Mouse (Mus musculus): ENCODE data around the gene Cadm2. TPM values are rescaled to one million over a fixed set of nuclear protein-coding genes. Genes with fewer than 3 reads are reported as not detected.

The Cadm2 gene
- polyA plus RNA-seq, 1 experiment = 1.6 TPM

- no peak for DNase-seq
- TF ChIP-seq POLR2A (IDR thresholded peaks at IDR 0.05; ENCODE audit: borderline replicate concordance, extremely low read depth, low read depth, low read length) (no peak), CTCF (IDR thresholded peaks at IDR 0.05; ENCODE audit: insufficient read depth, low read length) (no peak)
- H3K4me3 ChIP-seq (replicated peaks; ENCODE audit: extremely low read depth, low read depth, low read length) = no peak overlapping the region
- WGBS = 64% methylated on average over 4 of the region's 4 CpGs
- H3K4me1 ChIP-seq (ENCODE audit: control insufficient read depth, insufficient read depth, low read length) = no peaks in the 10 kb centered on the region
These were observed 851.9 kb downstream of the Cadm2 start for GRCm38 (mm10) chr16:66768684-66769389.

GRCm38 (mm10) chr16:66761546-66762473 lies 858.9 kb downstream of the Cadm2 start:
- H3K4me1 ChIP-seq (ENCODE audit: control insufficient read depth, insufficient read depth, low read length) = no peaks in the 10 kb centered on the region
- TF ChIP-seq POLR2A (IDR thresholded peaks at IDR 0.05; ENCODE audit: borderline replicate concordance, extremely low read depth, low read depth, low read length) (no peak), CTCF (IDR thresholded peaks at IDR 0.05; ENCODE audit: insufficient read depth, low read length) (no peak)
- DNase-seq = no peak
- no peak overlapping the region for H3K4me3 ChIP-seq (replicated peaks; ENCODE audit: extremely low read depth, low read depth, low read length)

- TF ChIP-seq POLR2A (IDR thresholded peaks at IDR 0.05; ENCODE audit: borderline replicate concordance, extremely low read depth, low read depth, low read length) (no peak), CTCF (IDR thresholded peaks at IDR 0.05; ENCODE audit: insufficient read depth, low read length) (no peak)
- DNase-seq = no peak
- WGBS = 82% methylated on average over 2 of the region's 2 CpGs
- no peak overlapping the region for H3K4me3 ChIP-seq (replicated peaks; ENCODE audit: extremely low read depth, low read depth, low read length)
- no peaks in the 10 kb centered on the region for H3K4me1 ChIP-seq (ENCODE audit: control insufficient read depth, insufficient read depth, low read length)
These were observed 872.2 kb downstream of the Cadm2 start for GRCm38 (mm10) chr16:66748533-66748932.

- TF ChIP-seq POLR2A (IDR thresholded peaks at IDR 0.05; ENCODE audit: borderline replicate concordance, extremely low read depth, low read depth, low read length) = no peak
- H3K4me1 ChIP-seq (ENCODE audit: control insufficient read depth, insufficient read depth, low read length) = no peaks in the 10 kb centered on the region
- no peak for DNase-seq
- H3K4me3 ChIP-seq (replicated peaks; ENCODE audit: extremely low read depth, low read depth, low read length) = no peak overlapping the region
- WGBS = 57% methylated on average over 3 of the region's 3 CpGs
These were observed 889.5 kb downstream of the Cadm2 start for GRCm38 (mm10) chr16:66731212-66731611.

GRCm38 (mm10) chr16:66706476-66706875 lies 914.2 kb downstream of the Cadm2 start:
- Histone ChIP-seq H3K4me1 (ENCODE audit: control insufficient read depth, insufficient read depth, low read length) (no peaks in the 10 kb centered on the region), H3K4me3 (replicated peaks; ENCODE audit: extremely low read depth, low read depth, low read length) (no peak overlapping the region)
- DNase-seq = no peak
- WGBS = 48% methylated on average over 3 of the region's 3 CpGs
- TF ChIP-seq CTCF (IDR thresholded peaks at IDR 0.05; ENCODE audit: insufficient read depth, low read length) (no peak), POLR2A (IDR thresholded peaks at IDR 0.05; ENCODE audit: borderline replicate concordance, extremely low read depth, low read depth, low read length) (no peak)

GRCm38 (mm10) chr16:66694783-66695182 lies 925.9 kb downstream of the Cadm2 start:
- Histone ChIP-seq H3K4me3 (replicated peaks; ENCODE audit: extremely low read depth, low read depth, low read length) (no peak overlapping the region), H3K4me1 (ENCODE audit: control insufficient read depth, insufficient read depth, low read length) (no peaks in the 10 kb centered on the region)
- DNase-seq = no peak
- no peak for TF ChIP-seq CTCF (IDR thresholded peaks at IDR 0.05; ENCODE audit: insufficient read depth, low read length)

- no peak overlapping the region for H3K4me3 ChIP-seq (replicated peaks; ENCODE audit: extremely low read depth, low read depth, low read length)
- no peaks in the 10 kb centered on the region for H3K4me1 ChIP-seq (ENCODE audit: control insufficient read depth, insufficient read depth, low read length)
- no peak for DNase-seq
- no peak for TF ChIP-seq POLR2A (IDR thresholded peaks at IDR 0.05; ENCODE audit: borderline replicate concordance, extremely low read depth, low read depth, low read length)
- TF ChIP-seq CTCF (IDR thresholded peaks at IDR 0.05; ENCODE audit: insufficient read depth, low read length) = no peak
These were observed 943.5 kb downstream of the Cadm2 start for GRCm38 (mm10) chr16:66677241-66677640.

GRCm38 (mm10) chr16:66651013-66651362 lies 969.7 kb downstream of the Cadm2 start:
- DNase-seq = no peak
- 61% methylated on average over 1 of the region's 1 CpGs for WGBS
- Histone ChIP-seq H3K4me1 (ENCODE audit: control insufficient read depth, insufficient read depth, low read length) (no peaks in the 10 kb centered on the region), H3K4me3 (replicated peaks; ENCODE audit: extremely low read depth, low read depth, low read length) (no peak overlapping the region)
- TF ChIP-seq POLR2A (IDR thresholded peaks at IDR 0.05; ENCODE audit: borderline replicate concordance, extremely low read depth, low read depth, low read length) (no peak), CTCF (IDR thresholded peaks at IDR 0.05; ENCODE audit: insufficient read depth, low read length) (no peak)

- TF ChIP-seq POLR2A (IDR thresholded peaks at IDR 0.05; ENCODE audit: borderline replicate concordance, extremely low read depth, low read depth, low read length) (no peak), CTCF (IDR thresholded peaks at IDR 0.05; ENCODE audit: insufficient read depth, low read length) (no peak)
- DNase-seq = no peak
- WGBS = 81% methylated on average over 11 of the region's 11 CpGs
- Histone ChIP-seq H3K4me3 (replicated peaks; ENCODE audit: extremely low read depth, low read depth, low read length) (no peak overlapping the region), H3K4me1 (ENCODE audit: control insufficient read depth, insufficient read depth, low read length) (no peaks in the 10 kb centered on the region)
These were observed 970.2 kb downstream of the Cadm2 start for GRCm38 (mm10) chr16:66650348-66651012.

Data from lung, adult 2 months (tissue).